Mouse (Mus musculus): ENCODE data around the gene Trank1. TPM values are rescaled to one million over a fixed set of nuclear protein-coding genes. Genes with fewer than 3 reads are reported as not detected.

Trank1 gene
- polyA plus RNA-seq, 1 experiment from 2014 or later = 12.5 TPM

- H3K27me3 ChIP-seq (replicated peaks; ENCODE audit: control insufficient read depth, insufficient read depth, low read length) = no peaks in the 10 kb centered on the region
- H3K4me3 ChIP-seq (replicated peaks; ENCODE audit: low read length) = 0 out of 2 replicates have a peak overlapping the region, but pooled peaks have one; percentile 8
- peak; percentile 86 for ATAC-seq
- WGBS = 15% methylated on average over 1 of the region's 1 CpGs
- no peak overlapping the region for H3K9ac ChIP-seq (replicated peaks; ENCODE audit: low read depth, low read length)
- H3K4me1 ChIP-seq (replicated peaks; ENCODE audit: control insufficient read depth, insufficient read depth, low read length) = 0 out of 2 replicates have a peak, but pooled peaks cover 3% of the 10 kb centered on the region
- peak overlapping the region; percentile 45; the same call in 1 of the 2 replicates for H3K27ac ChIP-seq (ENCODE audit: low read length)
- H3K36me3 ChIP-seq (ENCODE audit: control insufficient read depth, insufficient read depth) = no peaks in the 10 kb centered on the region
- peak overlapping the region; percentile 24; the same call in 1 of the 2 replicates for H3K4me2 ChIP-seq (ENCODE audit: low read length)
- no peaks in the 10 kb centered on the region for H3K9me3 ChIP-seq (ENCODE audit: control insufficient read depth, low read length)
Measured at GRCm38 (mm10) chr9:111351641-111352040, 40.1 kb downstream of the Trank1 start.

GRCm38 (mm10) chr9:111352646-111353045 is 41.1 kb downstream of the Trank1 start:
- Histone ChIP-seq H3K4me1 (replicated peaks; ENCODE audit: control insufficient read depth, insufficient read depth, low read length) (0 out of 2 replicates have a peak, but pooled peaks cover 3% of the 10 kb centered on the region), H3K4me2 (ENCODE audit: low read length) (0 out of 2 replicates have a peak overlapping the region, but pooled peaks have one; percentile 5), H3K27me3 (replicated peaks; ENCODE audit: control insufficient read depth, insufficient read depth, low read length) (no peaks in the 10 kb centered on the region), H3K9me3 (ENCODE audit: control insufficient read depth, low read length) (no peaks in the 10 kb centered on the region), H3K36me3 (ENCODE audit: control insufficient read depth, insufficient read depth) (no peaks in the 10 kb centered on the region), H3K4me3 (replicated peaks; ENCODE audit: low read length) (no peak overlapping the region), H3K9ac (replicated peaks; ENCODE audit: low read depth, low read length) (no peak overlapping the region), H3K27ac (ENCODE audit: low read length) (no peak overlapping the region)
- ATAC-seq = no peak
- WGBS = 89% methylated on average over 3 of the region's 3 CpGs

DNA sequence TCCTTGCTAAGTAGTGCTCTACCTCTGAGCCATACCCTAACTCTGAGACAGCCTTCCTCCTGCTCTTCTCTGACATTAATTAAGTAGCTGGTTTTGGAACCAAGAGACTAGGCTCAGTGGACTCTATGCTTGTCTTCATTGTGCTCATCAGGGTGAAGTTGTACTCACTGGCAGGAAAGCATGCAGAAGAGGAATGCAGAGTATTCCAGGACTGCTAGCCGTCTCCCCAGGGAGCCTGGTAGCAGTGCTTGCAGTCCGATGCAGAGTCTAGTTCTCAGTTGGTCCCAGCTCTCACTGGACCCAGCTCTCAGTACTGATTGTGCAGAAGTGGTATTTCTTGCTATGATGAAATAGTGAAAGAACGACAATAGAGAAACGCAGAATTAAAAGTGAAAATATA is 43.5 kb downstream of the Trank1 start:
- H3K36me3 ChIP-seq (ENCODE audit: control insufficient read depth, insufficient read depth) = no peaks in the 10 kb centered on the region
- WGBS = 50% methylated on average over 4 of the region's 4 CpGs
- no peak overlapping the region for H3K9ac ChIP-seq (replicated peaks; ENCODE audit: low read depth, low read length)
- no peak overlapping the region for H3K4me3 ChIP-seq (replicated peaks; ENCODE audit: low read length)
- no peak overlapping the region for H3K27ac ChIP-seq (ENCODE audit: low read length)
- ATAC-seq = no peak
- no peaks in the 10 kb centered on the region for H3K27me3 ChIP-seq (replicated peaks; ENCODE audit: control insufficient read depth, insufficient read depth, low read length)
- H3K4me2 ChIP-seq (ENCODE audit: low read length) = no peak overlapping the region
- 0 out of 2 replicates have a peak, but pooled peaks cover 3% of the 10 kb centered on the region for H3K4me1 ChIP-seq (replicated peaks; ENCODE audit: control insufficient read depth, insufficient read depth, low read length)
- no peaks in the 10 kb centered on the region for H3K9me3 ChIP-seq (ENCODE audit: control insufficient read depth, low read length)

DNA sequence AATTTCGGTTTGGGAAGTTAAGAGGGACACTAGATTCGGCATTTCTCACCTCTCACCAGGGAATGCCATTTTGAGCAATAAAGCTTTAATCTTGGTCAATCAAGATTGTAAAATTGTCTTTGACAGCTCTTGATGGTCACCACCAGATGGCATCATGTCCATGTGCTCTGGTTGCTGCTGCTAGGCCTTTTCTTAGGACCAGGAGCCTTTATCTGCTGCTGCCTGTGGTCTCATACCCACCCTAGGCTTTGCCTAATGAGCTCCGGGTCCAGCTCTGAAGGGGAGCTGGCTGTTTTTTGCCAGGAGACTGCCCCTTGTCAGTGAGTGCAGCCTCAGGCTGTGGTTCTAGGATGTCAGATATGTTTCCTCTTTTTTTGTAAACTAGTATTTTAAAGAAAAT is 44.8 kb downstream of the Trank1 start:
- no peak for ATAC-seq
- H3K4me1 ChIP-seq (replicated peaks; ENCODE audit: control insufficient read depth, insufficient read depth, low read length) = 0 out of 2 replicates have a peak, but pooled peaks cover under 1% of the 10 kb centered on the region
- no peaks in the 10 kb centered on the region for H3K9me3 ChIP-seq (ENCODE audit: control insufficient read depth, low read length)
- no peaks in the 10 kb centered on the region for H3K36me3 ChIP-seq (ENCODE audit: control insufficient read depth, insufficient read depth)
- H3K27ac ChIP-seq (ENCODE audit: low read length) = no peak overlapping the region
- no peaks in the 10 kb centered on the region for H3K27me3 ChIP-seq (replicated peaks; ENCODE audit: control insufficient read depth, insufficient read depth, low read length)
- WGBS = 39% methylated on average over 3 of the region's 3 CpGs
- H3K9ac ChIP-seq (replicated peaks; ENCODE audit: low read depth, low read length) = no peak overlapping the region
- no peak overlapping the region for H3K4me2 ChIP-seq (ENCODE audit: low read length)
- no peak overlapping the region for H3K4me3 ChIP-seq (replicated peaks; ENCODE audit: low read length)

DNA sequence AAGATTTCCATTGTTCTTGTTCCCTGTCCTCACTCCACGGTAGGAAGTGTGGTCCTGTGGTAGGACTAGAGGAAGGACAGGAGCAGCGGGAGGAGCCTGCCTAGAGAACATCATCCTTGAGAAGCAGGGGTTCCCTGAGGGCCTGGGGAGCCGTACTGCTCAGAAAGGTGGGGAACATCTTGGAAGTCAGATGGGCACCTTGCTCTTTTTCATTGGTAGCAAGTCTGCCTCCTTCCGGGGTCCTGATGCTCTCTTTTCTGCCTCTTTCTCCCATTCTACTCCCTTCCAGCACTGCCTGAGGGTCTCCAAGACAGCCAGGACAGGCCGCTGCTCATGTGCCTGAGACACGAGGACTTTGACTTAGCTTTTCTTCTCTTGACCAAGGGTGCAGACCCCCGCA is 52.1 kb downstream of the Trank1 start:
- no peaks in the 10 kb centered on the region for H3K27me3 ChIP-seq (replicated peaks; ENCODE audit: control insufficient read depth, insufficient read depth, low read length)
- H3K9ac ChIP-seq (replicated peaks; ENCODE audit: low read depth, low read length) = no peak overlapping the region
- no peaks in the 10 kb centered on the region for H3K9me3 ChIP-seq (ENCODE audit: control insufficient read depth, low read length)
- H3K36me3 ChIP-seq (ENCODE audit: control insufficient read depth, insufficient read depth) = no peaks in the 10 kb centered on the region
- no peak overlapping the region for H3K4me3 ChIP-seq (replicated peaks; ENCODE audit: low read length)
- 84% methylated on average over 7 of the region's 7 CpGs for WGBS
- ATAC-seq = no peak
- H3K27ac ChIP-seq (ENCODE audit: low read length) = no peak overlapping the region
- H3K4me1 ChIP-seq (replicated peaks; ENCODE audit: control insufficient read depth, insufficient read depth, low read length) = 0 out of 2 replicates have a peak, but pooled peaks cover 3% of the 10 kb centered on the region
- no peak overlapping the region for H3K4me2 ChIP-seq (ENCODE audit: low read length)

DNA sequence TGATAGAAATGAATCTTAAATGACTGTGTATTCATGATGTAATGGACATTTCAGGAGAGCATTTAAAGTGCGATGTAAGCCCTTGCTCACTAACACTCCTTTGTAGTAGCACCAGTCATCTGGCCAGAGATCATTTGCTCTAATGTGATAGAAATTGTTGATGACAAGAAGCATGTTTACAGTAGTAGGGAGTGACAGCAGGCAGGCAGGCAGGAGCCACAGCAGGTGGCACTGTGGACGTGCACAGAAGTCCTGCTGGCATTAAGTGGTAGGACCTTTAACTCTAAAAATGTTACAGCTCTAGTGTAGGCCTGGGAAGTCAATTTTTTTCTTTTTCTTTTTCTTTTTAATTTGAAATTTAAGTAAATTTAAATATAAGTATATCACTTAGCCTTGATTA is 56.2 kb downstream of the Trank1 start:
- no peak overlapping the region for H3K4me3 ChIP-seq (replicated peaks; ENCODE audit: low read length)
- 0 out of 2 replicates have a peak, but pooled peaks cover 3% of the 10 kb centered on the region for H3K4me1 ChIP-seq (replicated peaks; ENCODE audit: control insufficient read depth, insufficient read depth, low read length)
- H3K9ac ChIP-seq (replicated peaks; ENCODE audit: low read depth, low read length) = no peak overlapping the region
- no peaks in the 10 kb centered on the region for H3K27me3 ChIP-seq (replicated peaks; ENCODE audit: control insufficient read depth, insufficient read depth, low read length)
- no peaks in the 10 kb centered on the region for H3K9me3 ChIP-seq (ENCODE audit: control insufficient read depth, low read length)
- H3K27ac ChIP-seq (ENCODE audit: low read length) = peak overlapping the region; percentile 18; the same call in 1 of the 2 replicates
- no peak for ATAC-seq
- no peaks in the 10 kb centered on the region for H3K36me3 ChIP-seq (ENCODE audit: control insufficient read depth, insufficient read depth)
- no peak overlapping the region for H3K4me2 ChIP-seq (ENCODE audit: low read length)
- 46% methylated on average over 2 of the region's 2 CpGs for WGBS

DNA sequence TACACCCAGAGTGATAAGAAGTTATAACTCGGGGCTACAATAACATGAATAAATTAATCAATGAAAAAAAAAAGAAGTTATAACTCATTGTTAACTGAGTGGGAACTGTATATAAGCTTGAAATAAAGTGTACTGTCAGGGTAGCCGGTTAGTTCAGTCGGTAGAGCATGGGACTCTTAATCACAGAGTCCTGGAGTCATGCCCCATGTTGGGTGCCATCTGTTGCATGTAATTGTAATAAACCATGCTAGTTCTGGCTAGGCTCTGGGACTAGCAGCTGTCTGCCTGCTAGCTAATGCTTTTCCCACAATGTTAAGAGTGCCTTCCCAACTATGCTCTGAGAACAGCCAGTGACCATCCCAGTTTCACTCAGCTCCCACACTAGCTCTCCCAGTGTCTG is 60.5 kb downstream of the Trank1 start:
- H3K9ac ChIP-seq (replicated peaks; ENCODE audit: low read depth, low read length) = no peak overlapping the region
- no peaks in the 10 kb centered on the region for H3K36me3 ChIP-seq (ENCODE audit: control insufficient read depth, insufficient read depth)
- H3K9me3 ChIP-seq (ENCODE audit: control insufficient read depth, low read length) = no peaks in the 10 kb centered on the region
- no peaks in the 10 kb centered on the region for H3K27me3 ChIP-seq (replicated peaks; ENCODE audit: control insufficient read depth, insufficient read depth, low read length)
- H3K27ac ChIP-seq (ENCODE audit: low read length) = no peak overlapping the region
- H3K4me3 ChIP-seq (replicated peaks; ENCODE audit: low read length) = no peak overlapping the region
- H3K4me2 ChIP-seq (ENCODE audit: low read length) = no peak overlapping the region
- 0 out of 2 replicates have a peak, but pooled peaks cover 3% of the 10 kb centered on the region for H3K4me1 ChIP-seq (replicated peaks; ENCODE audit: control insufficient read depth, insufficient read depth, low read length)
- 94% methylated on average over 3 of the region's 3 CpGs for WGBS
- ATAC-seq = no peak

DNA sequence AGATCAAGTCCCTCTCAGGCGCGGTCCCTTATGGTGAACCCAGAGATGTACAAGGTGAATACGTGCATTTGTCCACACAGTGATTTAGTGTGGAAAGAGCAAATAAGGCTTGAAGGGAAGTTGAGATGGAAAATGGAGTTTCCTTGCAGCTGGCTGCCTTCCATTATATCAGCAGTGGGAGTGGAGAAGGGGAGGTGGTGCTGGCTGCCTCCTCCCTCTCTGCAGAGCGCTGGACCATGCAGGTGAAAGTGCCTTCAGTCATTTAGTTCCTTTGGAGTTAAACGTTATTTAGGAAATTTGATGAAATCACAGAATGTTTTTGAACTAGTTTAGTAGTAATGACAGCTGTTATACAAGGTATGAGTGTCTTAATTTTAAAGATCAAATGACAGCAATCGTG is 66.3 kb downstream of the Trank1 start:
- no peaks in the 10 kb centered on the region for H3K36me3 ChIP-seq (ENCODE audit: control insufficient read depth, insufficient read depth)

GRCm38 (mm10) chr9:111381056-111382025 is 69.8 kb downstream of the Trank1 start:
- Histone ChIP-seq H3K4me2 (ENCODE audit: low read length) (no peak overlapping the region), H3K9ac (replicated peaks; ENCODE audit: low read depth, low read length) (no peak overlapping the region), H3K27ac (ENCODE audit: low read length) (no peak overlapping the region), H3K27me3 (replicated peaks; ENCODE audit: control insufficient read depth, insufficient read depth, low read length) (no peaks in the 10 kb centered on the region), H3K4me3 (replicated peaks; ENCODE audit: low read length) (no peak overlapping the region), H3K9me3 (ENCODE audit: control insufficient read depth, low read length) (no peaks in the 10 kb centered on the region), H3K4me1 (replicated peaks; ENCODE audit: control insufficient read depth, insufficient read depth, low read length) (0 out of 2 replicates have a peak, but pooled peaks cover 3% of the 10 kb centered on the region), H3K36me3 (ENCODE audit: control insufficient read depth, insufficient read depth) (no peaks in the 10 kb centered on the region)
- no peak for ATAC-seq
- 79% methylated on average over 9 of the region's 9 CpGs for WGBS

More for the DNA sequence above, 66.3 kb downstream of the Trank1 start:
- ATAC-seq = no peak
- Histone ChIP-seq H3K27me3 (replicated peaks; ENCODE audit: control insufficient read depth, insufficient read depth, low read length) (no peaks in the 10 kb centered on the region), H3K27ac (ENCODE audit: low read length) (no peak overlapping the region), H3K9ac (replicated peaks; ENCODE audit: low read depth, low read length) (no peak overlapping the region), H3K4me3 (replicated peaks; ENCODE audit: low read length) (no peak overlapping the region), H3K4me2 (ENCODE audit: low read length) (no peak overlapping the region), H3K9me3 (ENCODE audit: control insufficient read depth, low read length) (no peaks in the 10 kb centered on the region), H3K4me1 (replicated peaks; ENCODE audit: control insufficient read depth, insufficient read depth, low read length) (no peaks in the 10 kb centered on the region)
- WGBS = 85% methylated on average over 6 of the region's 6 CpGs
